Comparison of ENCODE assay signal across 20 mouse cellular contexts in the genomic region with DNA sequence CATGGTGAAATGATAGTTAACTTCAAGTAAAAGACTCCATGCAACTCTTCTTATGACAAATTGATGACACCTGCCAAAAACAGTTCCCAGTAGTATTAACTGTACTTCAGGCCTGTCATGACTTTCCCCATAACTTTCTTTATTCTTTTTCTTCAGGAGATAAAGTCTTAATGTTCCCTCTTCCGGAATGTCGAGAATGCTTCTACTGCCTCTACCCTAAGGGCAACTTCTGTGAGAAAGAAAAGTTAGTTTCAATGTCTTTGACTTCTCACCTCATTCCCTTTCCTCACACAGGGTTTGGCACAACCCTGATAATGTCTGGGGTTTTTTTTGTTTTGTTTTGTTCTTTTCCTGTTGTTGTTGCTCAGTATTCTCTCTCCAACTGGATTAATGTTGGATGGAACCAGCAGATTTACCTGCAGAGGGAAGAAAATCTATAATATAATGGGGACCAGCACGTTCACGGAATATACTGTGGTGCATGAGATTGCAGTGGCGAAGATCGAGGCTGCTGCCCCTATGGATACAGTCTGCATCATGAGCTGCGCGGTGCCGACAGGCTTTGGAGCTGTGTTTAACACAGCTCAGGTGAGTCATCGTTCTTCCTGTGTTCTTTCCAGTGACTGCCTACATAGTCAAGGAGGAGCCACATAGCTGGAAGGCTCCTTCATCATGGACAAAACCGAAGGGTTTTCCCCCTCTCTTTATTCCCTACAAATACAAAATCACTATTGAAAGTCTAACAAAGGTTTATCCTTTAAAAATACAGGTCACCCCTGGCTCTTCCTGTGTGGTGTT. TPM values are rescaled to one million over a fixed set of nuclear protein-coding genes. Genes with fewer than 3 reads are reported as not detected.
DNase-seq lines count a peak whose midpoint lies in the region; ATAC-seq lines count a peak whose summit lies in the region.
"Had no signal": no experiment of that assay in that cellular context is flagged by ENCODE, and none has a peak within 500 bp of the region (broad histone marks: within the 10 kb centered on the region; RNA-seq: fewer than 3 reads in every experiment).

No protein-coding gene starts in this region.

- DNase-seq in frontal cortex, postnatal 36 days (ENCODE audit: low spot score in 2 of 2): no peak
- peak; percentile 26 for DNase-seq in brain, adult 2 months (ENCODE audit: low read depth, low spot score)
- peak; percentile 69 for DNase-seq in fat pad, adult 2 months (ENCODE audit: extremely low read depth, low read depth, low spot score)
- no peak for DNase-seq in heart, postnatal 36 days
- DNase-seq in thymus, adult 18-20 months: no peak
- DNase-seq in thymus, postnatal 10 days (ENCODE audit: low spot score in 2 of 2): no peak
- DNase-seq: adrenal gland, adult 8-10 months; adrenal gland, postnatal 14 days; adrenal gland, postnatal 36 days; cerebellum, adult 11-12 months; cerebellum, adult 2 months; cerebellum, adult 9-10 months; cerebellum, postnatal 10 days; cerebellum, postnatal 25 days had no signal

- peak; percentile 57; the same call in 1 of the 2 replicates for ATAC-seq in frontal cortex, adult (ENCODE audit: low TSS enrichment)
- ATAC-seq: forebrain, embryonic 14.5 days; forebrain, embryonic 16.5 days had no signal

- intact Hi-C loops in heart, postnatal 36 days (cut with DNase I): no loop called here

RNA-seq across cellular contexts. Expression of a gene that starts 10.6 kb away (rescaled TPM):
- total RNA-seq in heart, postnatal 36 days (2021): 1 to 10 TPM; 1.1 to 1.5 TPM
- total RNA-seq: ES-E14, MEL had no signal

RNA-seq across cellular contexts. Expression of a gene that starts 39.1 kb away (rescaled TPM):
- total RNA-seq in heart, postnatal 36 days (2021): not detected
- total RNA-seq: adrenal gland, adult 18-20 months; adrenal gland, adult 8-10 months; adrenal gland, postnatal 14 days; adrenal gland, postnatal 36 days; ES-E14; MEL had no signal

Comparison
In these comparisons a context has a peak if more than half of its experiments do, and no peak if none do; other contexts are left out.
1. DNase-seq: peak in brain, adult 2 months (single experiment) and fat pad, adult 2 months (single experiment); none in frontal cortex, postnatal 36 days (0 of 2), heart, postnatal 36 days (0 of 2), thymus, adult 18-20 months (0 of 2) and thymus, postnatal 10 days (0 of 2).